Mouse (Mus musculus): ENCODE measurements around the gene Gse1.

Gene Gse1

GRCm38 (mm10) chr8:120212596-120212995 is 15.7 kb upstream of the Gse1 start:
- DNase-seq (ENCODE audit: low read depth, low spot score), result no peak

- no peak for DNase-seq (ENCODE audit: low read depth, low spot score)
These were observed 15.0 kb upstream of the Gse1 start for GRCm38 (mm10) chr8:120213229-120213628.

- no peak for DNase-seq (ENCODE audit: low read depth, low spot score)
These were observed 14.3 kb upstream of the Gse1 start for GRCm38 (mm10) chr8:120213939-120214338.

- no peak for DNase-seq (ENCODE audit: low read depth, low spot score)
These were observed 12.7 kb upstream of the Gse1 start for GRCm38 (mm10) chr8:120215416-120216141.

GRCm38 (mm10) chr8:120216855-120217830 is 11.1 kb upstream of the Gse1 start:
- no peak for DNase-seq (ENCODE audit: low read depth, low spot score)

- DNase-seq (ENCODE audit: low read depth, low spot score), result no peak
These were observed 5.7 kb upstream of the Gse1 start for GRCm38 (mm10) chr8:120222548-120222947.

- no peak for DNase-seq (ENCODE audit: low read depth, low spot score)
These were observed 3.5 kb upstream of the Gse1 start for GRCm38 (mm10) chr8:120224521-120225420.

- DNase-seq (ENCODE audit: low read depth, low spot score), result no peak
These were observed 2.7 kb upstream of the Gse1 start for GRCm38 (mm10) chr8:120225421-120226151.

GRCm38 (mm10) chr8:120226700-120227577 is 1.3 kb upstream of the Gse1 start:
- DNase-seq (ENCODE audit: low read depth, low spot score), result no peak

GRCm38 (mm10) chr8:120227578-120227876 is 729 bp upstream of the Gse1 start:
- no peak for DNase-seq (ENCODE audit: low read depth, low spot score)

GRCm38 (mm10) chr8:120228781-120229573 is 721 bp downstream of the Gse1 start:
- DNase-seq (ENCODE audit: low read depth, low spot score), result no peak

GRCm38 (mm10) chr8:120229574-120229916 is 1.3 kb downstream of the Gse1 start:
- DNase-seq (ENCODE audit: low read depth, low spot score), result no peak

GRCm38 (mm10) chr8:120230081-120230480 is 1.8 kb downstream of the Gse1 start:
- DNase-seq (ENCODE audit: low read depth, low spot score), result no peak

- no peak for DNase-seq (ENCODE audit: low read depth, low spot score)
These were observed 2.7 kb downstream of the Gse1 start for GRCm38 (mm10) chr8:120230715-120231614.

GRCm38 (mm10) chr8:120231870-120232269 is 3.6 kb downstream of the Gse1 start:
- no peak for DNase-seq (ENCODE audit: low read depth, low spot score)

GRCm38 (mm10) chr8:120232398-120232797 is 4.1 kb downstream of the Gse1 start:
- no peak for DNase-seq (ENCODE audit: low read depth, low spot score)

- DNase-seq (ENCODE audit: low read depth, low spot score), result no peak
These were observed 4.7 kb downstream of the Gse1 start for GRCm38 (mm10) chr8:120232913-120233312.

GRCm38 (mm10) chr8:120234457-120234856 is 6.2 kb downstream of the Gse1 start:
- DNase-seq (ENCODE audit: low read depth, low spot score), result no peak

Data from c-Kit-negative CD71-positive TER-119-positive erythroid progenitor cells, embryonic 14.5 days (primary cell).